Mouse (Mus musculus): ENCODE measurements around the gene Kctd15. TPM values are rescaled to one million over a fixed set of nuclear protein-coding genes. Genes with fewer than 3 reads are reported as not detected.

Kctd15 gene
- polyA plus RNA-seq, 1 experiment from 2014 or later = 22.4 TPM

DNA sequence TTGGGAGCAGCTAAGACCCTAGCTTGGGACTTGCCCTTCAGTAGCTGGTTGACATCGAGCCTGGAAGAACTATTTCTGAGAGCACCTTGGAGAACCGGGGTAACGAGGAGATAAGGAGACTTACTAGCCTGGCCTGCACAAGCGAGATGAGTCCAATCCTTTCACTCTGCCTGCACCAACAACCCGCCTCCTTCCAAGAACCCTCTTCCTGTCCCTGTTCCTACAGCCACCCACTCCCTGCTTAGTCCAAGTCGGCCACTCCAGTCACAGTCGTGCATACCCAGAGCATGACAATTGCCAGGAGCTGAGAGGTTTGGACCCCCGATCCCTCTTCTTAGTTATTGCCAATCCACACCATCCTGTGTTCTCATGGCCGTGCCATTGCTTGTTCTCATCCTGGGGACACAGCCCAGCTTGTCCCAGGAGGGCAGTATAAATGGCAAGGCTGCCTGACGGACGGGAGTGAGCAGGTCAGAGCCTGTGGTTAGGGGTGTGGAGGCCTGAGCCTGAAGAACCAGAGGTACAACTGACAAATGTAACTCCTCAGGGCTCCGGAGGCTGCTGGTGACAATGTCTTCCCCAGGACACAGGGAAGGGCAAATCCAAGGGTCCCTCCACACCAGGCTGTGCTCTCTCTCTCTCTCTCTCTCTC is 10.3 kb downstream of the Kctd15 start:
- H3K9ac ChIP-seq (ENCODE audit: low read length) = no peak overlapping the region
- H3K27me3 ChIP-seq (ENCODE audit: control insufficient read depth, insufficient read depth, low read length) = no peaks in the 10 kb centered on the region
- no peak overlapping the region for H3K4me2 ChIP-seq (ENCODE audit: low read depth, low read length, severe bottlenecking)
- H3K4me1 ChIP-seq (replicated peaks; ENCODE audit: control insufficient read depth, insufficient read depth, low read length) = peaks cover 2% of the 10 kb centered on the region; the same call in 1 of the 2 replicates
- H3K9me3 ChIP-seq (ENCODE audit: control insufficient read depth, low read length) = no peaks in the 10 kb centered on the region
- 90% methylated on average over 12 of the region's 12 CpGs for WGBS
- no peak overlapping the region for H3K4me3 ChIP-seq (ENCODE audit: low read depth, low read length)
- H3K27ac ChIP-seq (ENCODE audit: low read depth, low read length) = no peak overlapping the region
- ATAC-seq (replicated peaks; ENCODE audit: low FRiP score) (no peak), DNase-seq (ENCODE audit: low spot score) (no peak)
- peaks cover 34% of the 10 kb centered on the region for H3K36me3 ChIP-seq (ENCODE audit: control insufficient read depth, insufficient read depth, low read length)

DNA sequence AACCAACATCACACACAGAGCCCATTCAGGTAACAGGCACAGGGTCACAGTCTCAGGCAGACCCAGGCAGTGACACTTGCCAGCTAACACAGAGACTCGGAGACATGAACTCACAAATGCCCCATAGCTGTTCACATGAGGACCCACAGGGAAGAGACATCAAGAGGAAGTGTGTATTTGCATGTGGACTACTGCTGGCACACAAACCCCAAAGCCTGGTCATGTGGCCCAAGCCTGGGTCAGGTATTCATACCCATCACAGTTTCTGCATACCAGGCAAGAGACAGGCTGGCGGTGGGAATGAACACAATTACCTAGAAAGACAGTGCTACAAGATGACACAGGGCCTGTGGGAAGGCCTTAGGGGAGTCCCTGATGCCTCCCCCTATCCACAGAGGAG is 10.9 kb downstream of the Kctd15 start:
- H3K27ac ChIP-seq (ENCODE audit: low read depth, low read length) = no peak overlapping the region
- 85% methylated on average over 2 of the region's 2 CpGs for WGBS
- H3K27me3 ChIP-seq (ENCODE audit: control insufficient read depth, insufficient read depth, low read length) = no peaks in the 10 kb centered on the region
- H3K4me1 ChIP-seq (replicated peaks; ENCODE audit: control insufficient read depth, insufficient read depth, low read length) = no peaks in the 10 kb centered on the region
- no peak overlapping the region for H3K9ac ChIP-seq (ENCODE audit: low read length)
- no peaks in the 10 kb centered on the region for H3K9me3 ChIP-seq (ENCODE audit: control insufficient read depth, low read length)
- no peak overlapping the region for H3K4me3 ChIP-seq (ENCODE audit: low read depth, low read length)
- ATAC-seq (replicated peaks; ENCODE audit: low FRiP score) = no peak
- H3K36me3 ChIP-seq (ENCODE audit: control insufficient read depth, insufficient read depth, low read length) = peaks cover 38% of the 10 kb centered on the region
- no peak for DNase-seq (ENCODE audit: low spot score)
- H3K4me2 ChIP-seq (ENCODE audit: low read depth, low read length, severe bottlenecking) = no peak overlapping the region

DNA sequence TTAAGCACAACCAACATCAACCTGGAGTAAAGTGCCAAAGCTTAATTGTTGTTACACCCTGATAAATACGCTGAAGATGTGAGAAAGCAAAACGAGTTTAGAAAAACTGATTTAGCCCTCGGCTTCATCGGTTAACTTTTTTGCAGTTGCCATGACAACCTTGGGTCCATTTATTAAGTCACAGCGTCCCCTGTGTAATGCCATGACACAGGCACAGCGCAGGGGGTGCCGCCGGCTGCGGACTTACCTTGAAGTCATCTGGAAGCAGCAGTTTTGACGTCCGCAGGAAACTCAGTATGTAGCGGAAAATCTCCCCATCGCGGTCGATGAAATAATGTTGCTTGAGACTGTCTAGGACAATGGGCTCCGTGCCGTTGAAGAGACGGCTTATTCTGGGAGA is 11.9 kb downstream of the Kctd15 start:
- 85% methylated on average over 18 of the region's 18 CpGs for WGBS
- Histone ChIP-seq H3K4me1 (replicated peaks; ENCODE audit: control insufficient read depth, insufficient read depth, low read length) (no peaks in the 10 kb centered on the region), H3K4me2 (ENCODE audit: low read depth, low read length, severe bottlenecking) (no peak overlapping the region), H3K36me3 (ENCODE audit: control insufficient read depth, insufficient read depth, low read length) (peaks cover 40% of the 10 kb centered on the region; the same call in 1 of the 2 replicates), H3K9me3 (ENCODE audit: control insufficient read depth, low read length) (no peaks in the 10 kb centered on the region), H3K27ac (ENCODE audit: low read depth, low read length) (no peak overlapping the region), H3K27me3 (ENCODE audit: control insufficient read depth, insufficient read depth, low read length) (no peaks in the 10 kb centered on the region), H3K9ac (ENCODE audit: low read length) (no peak overlapping the region), H3K4me3 (ENCODE audit: low read depth, low read length) (no peak overlapping the region)
- no peak for ATAC-seq (replicated peaks; ENCODE audit: low FRiP score)
- no peak for DNase-seq (ENCODE audit: low spot score)

DNA sequence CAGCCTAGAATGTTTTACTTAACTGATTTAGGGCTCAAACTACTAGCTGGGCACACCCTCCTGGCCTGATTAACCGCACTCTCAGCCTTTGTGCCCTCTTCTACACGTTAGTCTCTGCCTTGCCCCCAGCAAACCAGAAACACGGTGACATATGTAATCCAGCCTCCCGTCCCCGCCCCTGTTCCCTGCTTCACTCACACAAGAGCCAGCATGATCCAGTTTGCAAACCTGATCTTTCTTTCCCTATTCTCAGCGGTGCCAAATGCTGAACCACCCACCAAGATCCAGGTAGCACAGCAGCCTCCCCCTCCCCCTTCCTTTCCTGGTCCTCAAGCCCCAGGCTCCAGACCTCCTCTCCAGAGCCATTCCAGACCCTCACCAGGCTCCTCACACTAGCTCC is 13.2 kb downstream of the Kctd15 start:
- no peaks in the 10 kb centered on the region for H3K9me3 ChIP-seq (ENCODE audit: control insufficient read depth, low read length)
- peaks cover 28% of the 10 kb centered on the region; the same call in 1 of the 2 replicates for H3K36me3 ChIP-seq (ENCODE audit: control insufficient read depth, insufficient read depth, low read length)
- 86% methylated on average over 6 of the region's 6 CpGs for WGBS
- H3K4me1 ChIP-seq (replicated peaks; ENCODE audit: control insufficient read depth, insufficient read depth, low read length) = no peaks in the 10 kb centered on the region
- ATAC-seq (replicated peaks; ENCODE audit: low FRiP score) (no peak), DNase-seq (ENCODE audit: low spot score) (no peak)
- H3K4me2 ChIP-seq (ENCODE audit: low read depth, low read length, severe bottlenecking) = no peak overlapping the region
- no peak overlapping the region for H3K27ac ChIP-seq (ENCODE audit: low read depth, low read length)
- H3K4me3 ChIP-seq (ENCODE audit: low read depth, low read length) = no peak overlapping the region
- no peaks in the 10 kb centered on the region for H3K27me3 ChIP-seq (ENCODE audit: control insufficient read depth, insufficient read depth, low read length)
- H3K9ac ChIP-seq (ENCODE audit: low read length) = no peak overlapping the region

DNA sequence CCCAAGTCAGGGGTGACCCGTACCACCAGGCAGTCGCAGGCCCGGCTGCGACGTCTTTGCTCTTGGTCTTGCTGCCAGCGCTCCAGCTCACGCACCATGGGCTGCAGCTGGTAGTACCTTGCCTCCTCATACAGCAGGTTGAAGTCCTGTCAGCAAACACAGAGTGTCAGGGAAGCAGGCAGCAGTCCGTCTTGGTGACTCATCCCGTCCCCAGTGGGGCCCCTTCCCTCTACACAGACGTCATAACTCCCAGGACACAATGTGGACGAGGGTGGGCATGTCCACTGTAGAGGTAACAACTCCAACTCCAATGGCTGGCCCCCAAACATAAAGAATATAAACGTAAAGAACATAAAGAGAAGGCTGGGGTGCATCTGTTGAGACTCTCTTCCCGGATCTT is 14.6 kb downstream of the Kctd15 start:
- Histone ChIP-seq H3K4me3 (ENCODE audit: low read depth, low read length) (no peak overlapping the region), H3K27ac (ENCODE audit: low read depth, low read length) (no peak overlapping the region), H3K27me3 (ENCODE audit: control insufficient read depth, insufficient read depth, low read length) (no peaks in the 10 kb centered on the region), H3K9ac (ENCODE audit: low read length) (no peak overlapping the region), H3K9me3 (ENCODE audit: control insufficient read depth, low read length) (no peaks in the 10 kb centered on the region), H3K4me1 (replicated peaks; ENCODE audit: control insufficient read depth, insufficient read depth, low read length) (no peaks in the 10 kb centered on the region), H3K4me2 (ENCODE audit: low read depth, low read length, severe bottlenecking) (no peak overlapping the region), H3K36me3 (ENCODE audit: control insufficient read depth, insufficient read depth, low read length) (peaks cover 23% of the 10 kb centered on the region; the same call in 1 of the 2 replicates)
- WGBS = 91% methylated on average over 13 of the region's 13 CpGs
- ATAC-seq (replicated peaks; ENCODE audit: low FRiP score) (no peak), DNase-seq (ENCODE audit: low spot score) (no peak)

DNA sequence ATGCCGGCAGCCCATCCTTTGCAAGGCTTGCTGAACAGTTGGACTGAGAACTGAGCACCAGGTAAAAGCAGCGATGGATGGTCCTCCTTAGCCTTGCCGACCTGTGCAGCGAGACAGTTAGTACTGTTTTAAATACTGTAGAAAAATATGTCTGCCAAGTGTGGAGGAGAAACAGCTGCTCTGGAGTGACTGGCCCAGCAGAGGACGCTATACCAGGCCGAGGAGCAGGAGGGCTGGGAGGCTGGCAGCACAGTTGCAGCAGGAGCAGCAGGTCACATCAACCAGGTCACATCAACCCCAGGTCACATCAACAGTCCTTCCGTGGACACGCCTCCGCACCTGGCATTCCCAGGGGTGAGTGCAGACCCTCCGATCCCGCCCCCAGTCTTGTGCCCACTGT is 16.7 kb downstream of the Kctd15 start:
- Histone ChIP-seq H3K27me3 (ENCODE audit: control insufficient read depth, insufficient read depth, low read length) (no peaks in the 10 kb centered on the region), H3K27ac (ENCODE audit: low read depth, low read length) (no peak overlapping the region), H3K4me2 (ENCODE audit: low read depth, low read length, severe bottlenecking) (no peak overlapping the region), H3K9ac (ENCODE audit: low read length) (no peak overlapping the region), H3K36me3 (ENCODE audit: control insufficient read depth, insufficient read depth, low read length) (peaks cover 15% of the 10 kb centered on the region; the same call in 1 of the 2 replicates), H3K9me3 (ENCODE audit: control insufficient read depth, low read length) (no peaks in the 10 kb centered on the region), H3K4me1 (replicated peaks; ENCODE audit: control insufficient read depth, insufficient read depth, low read length) (no peaks in the 10 kb centered on the region), H3K4me3 (ENCODE audit: low read depth, low read length) (no peak overlapping the region)
- WGBS = 93% methylated on average over 11 of the region's 11 CpGs
- ATAC-seq (replicated peaks; ENCODE audit: low FRiP score) (no peak), DNase-seq (ENCODE audit: low spot score) (peak; percentile 47)

DNA sequence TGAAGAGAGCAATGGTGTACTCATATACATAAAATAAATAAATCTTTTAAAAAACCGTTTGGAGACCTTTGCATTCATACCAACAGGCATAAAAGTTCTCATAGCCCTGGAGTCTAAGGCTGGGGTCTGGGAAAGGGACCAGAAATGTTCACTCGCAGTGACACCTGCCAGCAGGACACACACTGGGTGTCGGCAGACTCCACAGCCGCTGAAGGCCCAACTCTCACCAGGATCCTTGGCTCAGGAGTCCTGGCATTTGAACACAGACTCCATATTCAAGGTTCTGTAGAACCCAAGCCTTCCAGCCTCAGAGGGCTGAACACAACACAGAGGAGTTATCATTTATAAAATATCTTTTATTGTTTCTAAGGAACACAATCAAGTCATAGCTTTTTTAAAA is 19.9 kb downstream of the Kctd15 start:
- DNase-seq (ENCODE audit: low spot score) = no peak
- H3K9ac ChIP-seq (ENCODE audit: low read length) = no peak overlapping the region

DNA sequence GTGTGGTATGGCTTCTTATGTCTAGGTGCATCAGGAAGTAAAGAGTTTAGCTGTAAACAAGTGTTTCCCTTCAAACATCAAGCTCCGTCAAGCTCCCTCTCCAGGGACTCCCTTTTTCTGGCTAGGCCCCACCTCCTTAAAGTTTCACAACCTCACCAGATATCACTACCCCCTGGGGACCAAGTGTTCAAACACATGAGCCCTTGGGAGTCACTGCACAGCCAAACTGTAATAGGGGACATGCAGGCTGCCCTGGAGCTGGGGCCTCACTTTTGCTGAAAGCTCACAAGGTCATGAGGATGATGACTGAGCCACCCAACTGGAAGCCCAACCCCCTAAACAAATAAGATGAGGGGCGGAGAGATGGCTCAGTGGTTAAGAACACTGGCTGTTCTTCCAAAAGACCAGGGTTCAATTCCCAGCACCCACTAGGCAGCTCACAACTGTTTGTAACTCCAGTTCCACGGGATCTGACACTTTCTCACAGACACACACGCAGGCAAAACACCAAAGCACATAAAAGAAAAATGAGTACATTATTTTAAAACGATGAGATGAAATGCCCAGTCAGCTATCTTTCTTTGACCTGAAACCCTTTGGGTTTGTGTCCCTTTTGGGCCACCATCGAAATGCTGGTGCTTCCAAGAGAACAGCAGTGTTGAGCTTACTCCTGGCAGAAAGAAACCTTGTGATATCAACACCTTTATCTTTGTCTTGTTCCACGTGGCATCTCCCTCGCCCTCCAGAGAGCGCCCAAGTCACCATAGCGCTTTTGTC is 23.4 kb downstream of the Kctd15 start:
- H3K9ac ChIP-seq (ENCODE audit: low read length) = no peak overlapping the region
- H3K36me3 ChIP-seq (ENCODE audit: control insufficient read depth, insufficient read depth, low read length) = no peaks in the 10 kb centered on the region
- no peak overlapping the region for H3K4me2 ChIP-seq (ENCODE audit: low read depth, low read length, severe bottlenecking)
- DNase-seq (ENCODE audit: low spot score) = no peak
- H3K4me1 ChIP-seq (replicated peaks; ENCODE audit: control insufficient read depth, insufficient read depth, low read length) = peaks cover 11% of the 10 kb centered on the region; the same call in 1 of the 2 replicates
- H3K4me3 ChIP-seq (ENCODE audit: low read depth, low read length) = no peak overlapping the region
- no peak overlapping the region for H3K27ac ChIP-seq (ENCODE audit: low read depth, low read length)
- H3K27me3 ChIP-seq (ENCODE audit: control insufficient read depth, insufficient read depth, low read length) = no peaks in the 10 kb centered on the region
- no peaks in the 10 kb centered on the region for H3K9me3 ChIP-seq (ENCODE audit: control insufficient read depth, low read length)
- 88% methylated on average over 10 of the region's 10 CpGs for WGBS
- no peak for ATAC-seq (replicated peaks; ENCODE audit: low FRiP score)

More for the DNA sequence above, 19.9 kb downstream of the Kctd15 start:
- no peak overlapping the region for H3K4me3 ChIP-seq (ENCODE audit: low read depth, low read length)
- no peak for ATAC-seq (replicated peaks; ENCODE audit: low FRiP score)
- H3K4me1 ChIP-seq (replicated peaks; ENCODE audit: control insufficient read depth, insufficient read depth, low read length) = no peaks in the 10 kb centered on the region
- H3K27me3 ChIP-seq (ENCODE audit: control insufficient read depth, insufficient read depth, low read length) = no peaks in the 10 kb centered on the region
- H3K36me3 ChIP-seq (ENCODE audit: control insufficient read depth, insufficient read depth, low read length) = peaks cover 10% of the 10 kb centered on the region; the same call in 1 of the 2 replicates
- no peak overlapping the region for H3K27ac ChIP-seq (ENCODE audit: low read depth, low read length)
- H3K4me2 ChIP-seq (ENCODE audit: low read depth, low read length, severe bottlenecking) = no peak overlapping the region
- H3K9me3 ChIP-seq (ENCODE audit: control insufficient read depth, low read length) = no peaks in the 10 kb centered on the region
- WGBS = 88% methylated on average over 4 of the region's 4 CpGs

All from forebrain, embryonic 11.5 days (tissue).